Comparison of ENCODE assay signal across 13 mouse cellular contexts in genomic region chr1:193261897-193262548, GRCm38 (mm10). TPM values are rescaled to one million over a fixed set of nuclear protein-coding genes. Genes with fewer than 3 reads are reported as not detected.
DNase-seq lines count a peak whose midpoint lies in the region; ATAC-seq and TF ChIP-seq lines count a peak whose summit lies in the region.
"Had no signal": no experiment of that assay in that cellular context is flagged by ENCODE, and none has a peak within 500 bp of the region (broad histone marks: within the 10 kb centered on the region; RNA-seq: fewer than 3 reads in every experiment).

No protein-coding gene starts in this region.

- no peak overlapping the region; the same call in 1 of the 2 replicates for H3K27ac ChIP-seq in heart, embryonic 10.5 days
- H3K27ac ChIP-seq in liver, postnatal 0 days (ENCODE audit: low read depth) = peak overlapping the region; percentile 60
- H3K27ac ChIP-seq in forebrain, embryonic 10.5 days = no peak overlapping the region
- H3K27ac ChIP-seq in forebrain, embryonic 13.5 days = no peak overlapping the region
- H3K27ac ChIP-seq: hindbrain, embryonic 14.5 days had no signal

- no peaks in the 10 kb centered on the region for H3K36me3 ChIP-seq in heart, embryonic 10.5 days
- no peaks in the 10 kb centered on the region for H3K36me3 ChIP-seq in liver, postnatal 0 days (replicated peaks; ENCODE audit: insufficient read depth, low read length)
- H3K36me3 ChIP-seq in forebrain, embryonic 10.5 days (replicated peaks) = no peaks in the 10 kb centered on the region
- no peaks in the 10 kb centered on the region for H3K36me3 ChIP-seq in forebrain, embryonic 13.5 days (ENCODE audit: poor library complexity, severe bottlenecking)

- 64% methylated on average over 7 of the region's 7 CpGs for WGBS in heart, embryonic 10.5 days
- WGBS in liver, postnatal 0 days (ENCODE audit: insufficient replicate concordance) = 39% methylated on average over 7 of the region's 7 CpGs
- WGBS in forebrain, embryonic 10.5 days = 88% methylated on average over 7 of the region's 7 CpGs
- WGBS in forebrain, embryonic 13.5 days = 78% methylated on average over 7 of the region's 7 CpGs

- H3K4me1 ChIP-seq in heart, embryonic 10.5 days = peaks cover 22% of the 10 kb centered on the region
- peaks cover 13% of the 10 kb centered on the region; the same call in 1 of the 2 replicates for H3K4me1 ChIP-seq in liver, postnatal 0 days (ENCODE audit: insufficient read depth)
- H3K4me1 ChIP-seq in forebrain, embryonic 10.5 days = no peaks in the 10 kb centered on the region
- no peaks in the 10 kb centered on the region for H3K4me1 ChIP-seq in forebrain, embryonic 13.5 days

- intact Hi-C loops in heart, postnatal 25 days (cut with DNase I) = no loop called here

- H3K9ac ChIP-seq in liver, postnatal 0 days (replicated peaks) = no peak overlapping the region
- no peak overlapping the region for H3K9ac ChIP-seq in forebrain, embryonic 13.5 days
- H3K9ac ChIP-seq: hindbrain, embryonic 14.5 days had no signal

- no peak overlapping the region for H3K4me2 ChIP-seq in liver, postnatal 0 days (ENCODE audit: low read depth, low read length)
- no peak overlapping the region for H3K4me2 ChIP-seq in forebrain, embryonic 13.5 days
- H3K4me2 ChIP-seq: hindbrain, embryonic 14.5 days had no signal

- peak; percentile 83 for ATAC-seq in liver, postnatal 0 days
- ATAC-seq in monocyte, adult 5-6 weeks (replicated peaks; ENCODE audit: insufficient number of reproducible peaks, low FRiP score, low TSS enrichment, poor library complexity, severe bottlenecking) = no peak
- ATAC-seq in forebrain, embryonic 13.5 days = no peak
- ATAC-seq: forebrain, embryonic 16.5 days had no signal

- no peaks in the 10 kb centered on the region for H3K9me3 ChIP-seq in heart, embryonic 10.5 days
- H3K9me3 ChIP-seq in liver, postnatal 0 days (ENCODE audit: low read length) = no peaks in the 10 kb centered on the region
- no peaks in the 10 kb centered on the region for H3K9me3 ChIP-seq in forebrain, embryonic 10.5 days
- no peaks in the 10 kb centered on the region for H3K9me3 ChIP-seq in forebrain, embryonic 13.5 days (replicated peaks)

- H3K4me3 ChIP-seq in heart, embryonic 10.5 days = no peak overlapping the region
- no peak overlapping the region for H3K4me3 ChIP-seq in liver, postnatal 0 days (ENCODE audit: low read depth, low read length)
- H3K4me3 ChIP-seq in forebrain, embryonic 10.5 days = no peak overlapping the region
- H3K4me3 ChIP-seq in forebrain, embryonic 13.5 days = no peak overlapping the region

- TF ChIP-seq EP300 in liver, postnatal 0 days (IDR thresholded peaks at IDR 0.05; ENCODE audit: low read depth) = peak; percentile 50; the same call in 1 of the 2 replicates

- no peaks in the 10 kb centered on the region for H3K27me3 ChIP-seq in heart, embryonic 10.5 days (ENCODE audit: insufficient read depth, poor library complexity, severe bottlenecking)
- no peaks in the 10 kb centered on the region for H3K27me3 ChIP-seq in liver, postnatal 0 days (ENCODE audit: insufficient read depth, low read length)
- H3K27me3 ChIP-seq in forebrain, embryonic 10.5 days (ENCODE audit: poor library complexity, severe bottlenecking) = no peaks in the 10 kb centered on the region
- H3K27me3 ChIP-seq in forebrain, embryonic 13.5 days = no peaks in the 10 kb centered on the region
- H3K27me3 ChIP-seq: CH12.LX had no signal

- TF ChIP-seq CTCF in liver, postnatal 0 days (IDR thresholded peaks at IDR 0.05; ENCODE audit: low read depth) = no peak

- peak; percentile 99 for DNase-seq in heart, adult 11 months
- no peak for DNase-seq in heart, embryonic 10.5 days (ENCODE audit: low spot score)
- DNase-seq in heart, adult 18-20 months = peak; percentile 73 to 87
- DNase-seq in heart, postnatal 25 days (ENCODE audit: low spot score) = peak; percentile 54
- DNase-seq in liver, postnatal 0 days = no peak
- DNase-seq in forebrain, embryonic 10.5 days (ENCODE audit: extremely low spot score, low spot score) = no peak
- DNase-seq: cerebellum, adult 11-12 months; spleen, adult 18-20 months had no signal

RNA-seq across cellular contexts. Expression of gene Hsd11b1, which starts 1.9 kb away (rescaled TPM):
- polyA plus RNA-seq in heart, embryonic 10.5 days (2016; fragmentation: Nextera tagmentation; extraction: Ambion mirVana) = 1.0 and 2.2 TPM in 2 replicates
- total RNA-seq in heart, adult 18-20 months (2021) = 10 to 100 TPM; 15.1 to 19.6 TPM
- 1 to 10 TPM; 6.7 to 7.2 TPM for total RNA-seq in heart, postnatal 25 days (2021)
- 252 and 257 TPM in 2 replicates for polyA plus RNA-seq in liver, postnatal 0 days (2015; fragmentation: Nextera tagmentation; extraction: Ambion mirVana)
- 0.12 and 0.14 TPM in 2 replicates for polyA plus RNA-seq in forebrain, embryonic 10.5 days (2016; fragmentation: Nextera tagmentation; extraction: Ambion mirVana)
- 101 to 156 TPM (median 112 TPM) in 3 replicates for total RNA-seq in monocyte, adult 5-6 weeks (2017)
- 0.17 TPM in 1 of 2 replicates, not detected in the other for polyA plus RNA-seq in forebrain, embryonic 13.5 days (2015; fragmentation: Nextera tagmentation; extraction: Ambion mirVana)
- polyA plus RNA-seq: hindbrain, embryonic 14.5 days had no signal

RNA-seq across cellular contexts. Expression of gene G0s2, which starts 11.0 kb away (rescaled TPM):
- polyA plus RNA-seq in heart, embryonic 10.5 days (2016; fragmentation: Nextera tagmentation; extraction: Ambion mirVana) = 36.1 and 44.0 TPM in 2 replicates
- 10 to 100 TPM; 43.4 to 49.3 TPM for total RNA-seq in heart, adult 18-20 months (2021)
- total RNA-seq in heart, postnatal 25 days (2021) = 10 to 100 TPM; 64.5 to 74.4 TPM
- 269 and 386 TPM in 2 replicates for polyA plus RNA-seq in liver, postnatal 0 days (2015; fragmentation: Nextera tagmentation; extraction: Ambion mirVana)
- polyA plus RNA-seq in forebrain, embryonic 10.5 days (2016; fragmentation: Nextera tagmentation; extraction: Ambion mirVana) = 5.6 and 6.1 TPM in 2 replicates
- 41.0 to 151 TPM (median 72.9 TPM) in 3 replicates for total RNA-seq in monocyte, adult 5-6 weeks (2017)
- 4.4 and 6.1 TPM in 2 replicates for polyA plus RNA-seq in forebrain, embryonic 13.5 days (2015; fragmentation: Nextera tagmentation; extraction: Ambion mirVana)
- total RNA-seq: CH12.LX had no signal

RNA-seq across cellular contexts. Expression of gene Lamb3, which starts 54.5 kb away (rescaled TPM):
- polyA plus RNA-seq in heart, embryonic 10.5 days (2016; fragmentation: Nextera tagmentation; extraction: Ambion mirVana) = 1.7 and 2.4 TPM in 2 replicates
- total RNA-seq in heart, adult 18-20 months (2021) = 10 to 100 TPM in 1 of 2 experiments, 1 to 10 TPM in 1; 8.5 to 13.5 TPM
- 10 to 100 TPM; 13.7 to 14.9 TPM for total RNA-seq in heart, postnatal 25 days (2021)
- polyA plus RNA-seq in liver, postnatal 0 days (2015; fragmentation: Nextera tagmentation; extraction: Ambion mirVana) = 1.3 and 1.5 TPM in 2 replicates
- 0.14 and 0.20 TPM in 2 replicates for polyA plus RNA-seq in forebrain, embryonic 10.5 days (2016; fragmentation: Nextera tagmentation; extraction: Ambion mirVana)
- 2.9 to 28.1 TPM (median 5.6 TPM) in 3 replicates for total RNA-seq in monocyte, adult 5-6 weeks (2017)
- polyA plus RNA-seq in forebrain, embryonic 13.5 days (2015; fragmentation: Nextera tagmentation; extraction: Ambion mirVana) = 0.32 and 0.55 TPM in 2 replicates

Comparison
In these comparisons a context has a peak if more than half of its experiments do, and no peak if none do; other contexts are left out.
1. DNase-seq: peak in heart, adult 11 months (single experiment), heart, adult 18-20 months (2 of 2) and heart, postnatal 25 days (single experiment); none in heart, embryonic 10.5 days (single experiment), liver, postnatal 0 days (single experiment) and forebrain, embryonic 10.5 days (single experiment).
2. RNA of gene Hsd11b1, which starts 1.9 kb away (polyA plus RNA-seq): 252 to 257 TPM in liver, postnatal 0 days; 1.0 to 2.2 TPM in heart, embryonic 10.5 days, 0.17 TPM in forebrain, embryonic 13.5 days and 0.12 to 0.14 TPM in forebrain, embryonic 10.5 days; every median in the first group is over 10 times any median in the second.